Mouse (Mus musculus) limb, embryonic 15.5 days (tissue): Measurements from ENCODE around the gene Ubac2. TPM values are rescaled to one million over a fixed set of nuclear protein-coding genes. Genes with fewer than 3 reads are reported as not detected.

ENCODE experiments used
- ATAC-seq: fragments of 200-750 bp; cut with Nextera tagmentation; 2 replicates; pipeline ENCODE4 v1.8.0; 2017; ENCODE audit warnings: low read depth, moderate TSS enrichment; ENCODE audit not compliant: insufficient number of reproducible peaks, low FRiP score, low TSS enrichment
- H3K27ac ChIP-seq: fragments of 300-500 bp; sonication (generic); 2 replicates; pipeline ENCODE4 v1.5.1; 2015; ENCODE audit warnings: moderate library complexity, mild to moderate bottlenecking, inconsistent platforms
- H3K27me3 ChIP-seq: fragments of 300-500 bp; sonication (generic); 2 replicates; pipeline ENCODE4 v1.6.1; 2015; ENCODE audit warnings: inconsistent platforms
- H3K36me3 ChIP-seq: fragments of 300-500 bp; sonication (generic); 2 replicates; pipeline ENCODE4 v1.6.1; 2015; ENCODE audit warnings: inconsistent platforms
- H3K4me1 ChIP-seq: fragments of 300-500 bp; sonication (generic); 2 replicates; pipeline ENCODE4 v1.6.1; 2015; ENCODE audit warnings: inconsistent platforms
- H3K4me2 ChIP-seq: fragments of 300-500 bp; sonication (generic); 2 replicates; pipeline ENCODE4 v1.6.1; 2015; ENCODE audit warnings: mild to moderate bottlenecking, inconsistent platforms
- H3K4me3 ChIP-seq: fragments of 300-500 bp; sonication (generic); 2 replicates; pipeline ENCODE4 v1.5.1; 2015; ENCODE audit warnings: mild to moderate bottlenecking, inconsistent platforms
- H3K9ac ChIP-seq: fragments of 300-500 bp; sonication (generic); 2 replicates; pipeline ENCODE4 v1.6.1; 2015; ENCODE audit warnings: inconsistent platforms
- H3K9me3 ChIP-seq: fragments of 300-500 bp; sonication (generic); 2 replicates; pipeline ENCODE4 v1.6.1; 2016; ENCODE audit warnings: inconsistent platforms
- WGBS: fragments of 180-500 bp; shearing (Covaris S2); methylation state at CpG from one replicate; pipeline ENCODE4 v1.1.7; 2015; 5-methylcytosine and 5-hydroxymethylcytosine counted together
- polyA plus RNA-seq: library from polyadenylated mRNA; unstranded; fragments of >200 nt; fragmentation: Nextera tagmentation; extraction: Ambion mirVana; gene quantifications from 2 replicates; pipeline ENCODE4 v1.2.1, GENCODE M21; 2015

Ubac2 gene
- polyA plus RNA-seq, 1 experiment from 2014 or later, result 65.2 TPM

DNA sequence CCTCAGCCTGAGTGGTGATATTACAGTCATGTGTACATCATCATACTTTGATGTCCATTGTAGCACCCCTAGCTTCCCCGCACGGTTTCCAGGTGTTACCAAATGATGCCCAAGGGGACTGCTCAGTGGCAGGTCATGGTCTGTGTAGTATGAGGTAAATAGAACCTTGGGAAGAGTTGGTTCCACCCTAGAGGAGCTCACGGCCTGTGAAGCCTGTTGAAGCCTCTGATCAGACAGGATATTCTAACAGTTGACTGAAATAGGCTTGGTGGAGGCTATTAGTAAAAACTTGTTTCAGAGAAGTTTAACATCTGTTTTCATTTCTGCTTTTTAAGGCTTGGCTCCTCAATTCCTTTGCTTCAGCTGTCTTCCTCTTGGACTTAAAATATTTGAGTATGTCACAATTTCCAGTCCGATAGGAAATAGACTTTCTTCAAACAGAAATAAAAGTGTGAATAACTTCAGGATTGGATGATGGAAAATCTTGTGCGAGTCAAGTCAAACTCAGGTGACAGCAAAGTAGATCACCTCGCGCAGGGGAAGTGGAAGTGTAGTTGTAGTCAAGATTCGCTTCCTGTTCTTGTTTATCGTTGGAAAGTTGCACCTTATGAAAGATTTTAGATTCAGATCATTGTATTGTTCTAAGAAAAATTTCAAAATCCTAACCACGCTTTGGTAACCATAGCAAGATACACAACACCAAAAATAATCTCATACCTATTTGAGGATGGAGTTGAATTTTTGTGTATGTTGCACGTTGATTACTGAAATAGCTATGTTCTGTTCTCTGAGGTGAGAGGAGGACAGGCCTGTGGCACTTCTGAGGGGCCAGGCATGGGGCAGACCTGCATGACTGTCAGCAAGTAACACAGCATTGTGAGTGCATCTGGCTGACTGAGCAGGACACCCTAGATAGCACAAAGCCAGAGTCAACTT lies 60.1 kb downstream of the Ubac2 start:
- WGBS, result 74% methylated on average over 11 of the region's 11 CpGs
- Histone ChIP-seq H3K36me3 (peaks cover 16% of the 10 kb centered on the region), H3K4me2 (no peak overlapping the region), H3K4me1 (peaks cover 5% of the 10 kb centered on the region; the same call in 1 of the 2 replicates), H3K27ac (0 out of 2 replicates have a peak overlapping the region, but pooled peaks have one; percentile 43), H3K4me3 (no peak overlapping the region), H3K9ac (no peak overlapping the region), H3K27me3 (no peaks in the 10 kb centered on the region), H3K9me3 (peaks cover 4% of the 10 kb centered on the region)
- ATAC-seq, result no peak

DNA sequence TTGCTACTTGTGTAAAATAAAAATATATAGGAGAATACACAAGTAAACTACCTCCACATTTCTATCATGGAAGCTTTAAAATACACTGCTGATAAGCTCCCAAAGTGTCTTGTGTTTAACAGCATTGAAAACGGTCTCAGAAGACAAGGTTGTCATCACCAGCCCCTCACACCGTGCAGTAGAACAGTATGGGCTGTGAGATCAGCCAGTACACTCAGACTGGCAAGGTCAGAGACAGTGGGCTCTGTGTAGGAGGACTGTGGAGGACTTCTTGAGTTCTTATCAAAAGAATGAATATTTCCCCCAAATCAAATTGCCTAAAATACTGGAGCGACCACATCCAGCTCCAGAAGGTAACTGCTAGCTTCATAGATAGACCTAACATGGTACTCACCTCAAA lies 61.2 kb downstream of the Ubac2 start:
- H3K27ac ChIP-seq, result no peak overlapping the region
- no peak overlapping the region for H3K9ac ChIP-seq
- no peak overlapping the region for H3K4me3 ChIP-seq
- H3K36me3 ChIP-seq, result peaks cover 6% of the 10 kb centered on the region; the same call in 1 of the 2 replicates
- peaks cover 4% of the 10 kb centered on the region for H3K9me3 ChIP-seq
- whole genome bisulfite sequencing, result 93% methylated on average over 3 of the region's 3 CpGs
- no peak for ATAC-seq
- H3K4me1 ChIP-seq, result peaks cover 5% of the 10 kb centered on the region; the same call in 1 of the 2 replicates
- no peak overlapping the region for H3K4me2 ChIP-seq
- no peaks in the 10 kb centered on the region for H3K27me3 ChIP-seq

DNA sequence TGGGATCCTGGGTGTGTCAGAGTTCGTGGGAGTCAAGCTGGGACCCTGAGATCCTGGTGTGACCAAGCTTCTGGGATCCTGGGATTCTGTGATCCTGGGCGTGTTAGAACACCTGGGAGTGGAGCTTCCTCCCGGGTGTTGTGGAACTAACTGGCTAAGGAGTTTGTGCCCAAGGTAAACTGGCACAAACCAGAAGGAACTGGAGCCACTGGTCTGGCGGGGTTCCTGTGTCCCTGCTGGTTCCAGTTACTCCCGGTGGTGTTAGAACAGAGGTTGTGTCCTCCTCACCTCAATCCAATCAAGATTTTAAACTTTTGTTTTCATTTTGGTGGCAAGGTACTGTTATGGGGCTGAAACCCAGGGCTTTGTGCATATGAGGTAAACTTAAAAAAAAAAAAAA lies 67.7 kb downstream of the Ubac2 start:
- no peaks in the 10 kb centered on the region for H3K36me3 ChIP-seq
- peaks cover 8% of the 10 kb centered on the region; the same call in 1 of the 2 replicates for H3K4me1 ChIP-seq
- H3K27ac ChIP-seq, result no peak overlapping the region
- no peak overlapping the region for H3K4me2 ChIP-seq
- no peak for ATAC-seq
- H3K4me3 ChIP-seq, result no peak overlapping the region
- H3K9ac ChIP-seq, result no peak overlapping the region
- 67% methylated on average over 5 of the region's 5 CpGs for WGBS
- H3K9me3 ChIP-seq, result no peaks in the 10 kb centered on the region
- H3K27me3 ChIP-seq, result no peaks in the 10 kb centered on the region

DNA sequence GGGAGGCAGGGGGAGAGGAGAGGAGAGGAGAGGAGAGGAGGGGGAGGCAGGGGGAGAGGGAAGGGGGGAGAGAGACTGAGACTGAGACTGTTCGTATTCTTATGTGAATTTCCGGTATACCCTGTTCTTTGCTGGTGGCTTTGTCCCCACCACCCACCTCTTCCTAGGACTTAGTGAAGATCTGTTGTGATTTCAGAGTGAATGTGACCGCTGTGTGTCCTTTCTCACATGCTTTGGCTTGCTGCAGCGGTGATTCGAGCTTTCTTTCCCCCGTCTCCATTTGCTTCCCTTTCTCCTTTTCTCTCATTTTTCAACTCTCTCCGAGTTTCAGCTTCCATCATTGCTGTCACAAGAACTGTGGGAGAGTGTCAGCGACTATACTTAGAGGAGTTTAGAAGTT lies 68.3 kb downstream of the Ubac2 start:
- Histone ChIP-seq H3K4me2 (no peak overlapping the region), H3K27ac (no peak overlapping the region), H3K9ac (no peak overlapping the region), H3K36me3 (no peaks in the 10 kb centered on the region), H3K4me3 (no peak overlapping the region), H3K9me3 (no peaks in the 10 kb centered on the region), H3K4me1 (peaks cover 8% of the 10 kb centered on the region; the same call in 1 of the 2 replicates), H3K27me3 (no peaks in the 10 kb centered on the region)
- no peak for ATAC-seq
- 54% methylated on average over 8 of the region's 8 CpGs for WGBS

DNA sequence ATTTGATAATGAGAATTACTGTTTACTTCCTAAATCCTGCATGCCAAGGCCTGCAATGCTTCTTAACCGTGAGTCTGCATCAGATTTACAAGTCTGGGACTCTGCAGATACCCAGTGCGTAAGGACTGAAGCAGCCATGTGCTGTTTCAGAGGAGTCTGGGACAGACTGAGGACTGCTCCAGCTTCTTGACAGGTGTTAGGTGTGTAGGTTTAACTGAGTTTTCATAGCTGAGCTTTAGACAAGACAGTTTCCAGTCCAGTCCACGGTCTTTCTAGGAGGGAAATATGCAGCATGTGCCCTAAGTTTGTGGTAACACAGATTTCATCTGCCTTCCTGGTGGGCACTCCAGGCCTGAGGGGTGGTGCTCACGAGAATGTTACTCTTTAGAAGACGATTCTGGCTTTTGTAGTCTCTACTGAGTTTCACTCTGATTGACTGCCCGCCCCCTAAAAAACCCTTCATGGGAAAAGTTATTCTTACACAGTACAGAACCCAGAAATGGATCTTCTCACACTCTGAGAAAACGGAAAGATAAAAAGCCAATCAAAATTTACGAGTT lies 68.9 kb downstream of the Ubac2 start:
- Histone ChIP-seq H3K27ac (no peak overlapping the region), H3K27me3 (no peaks in the 10 kb centered on the region), H3K4me2 (no peak overlapping the region), H3K9ac (no peak overlapping the region), H3K9me3 (no peaks in the 10 kb centered on the region), H3K4me1 (peaks cover 8% of the 10 kb centered on the region; the same call in 1 of the 2 replicates), H3K36me3 (no peaks in the 10 kb centered on the region), H3K4me3 (no peak overlapping the region)
- ATAC-seq, result no peak
- WGBS, result 44% methylated on average over 8 of the region's 8 CpGs

DNA sequence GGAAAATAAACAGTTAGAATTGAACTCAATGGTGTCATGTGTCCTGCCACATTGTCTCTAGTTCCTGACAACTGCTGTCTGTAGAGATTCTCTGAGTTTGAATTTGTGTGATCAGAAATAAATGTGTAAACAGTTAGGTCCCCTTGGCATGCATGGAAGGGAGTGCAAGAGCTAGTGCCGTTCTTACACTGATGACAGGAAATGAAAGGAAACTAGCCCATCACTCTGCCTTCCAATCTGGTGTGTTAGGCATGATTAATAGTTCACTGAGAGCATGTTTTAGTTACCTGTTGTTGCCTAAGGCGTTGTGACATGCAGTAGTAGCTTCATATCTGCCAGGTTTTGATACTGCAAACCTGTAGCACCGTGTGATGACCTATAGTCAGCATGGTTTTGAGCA lies 69.5 kb downstream of the Ubac2 start:
- WGBS, result 75% methylated on average over 3 of the region's 3 CpGs
- Histone ChIP-seq H3K4me2 (no peak overlapping the region), H3K9me3 (no peaks in the 10 kb centered on the region), H3K27me3 (no peaks in the 10 kb centered on the region), H3K4me3 (no peak overlapping the region), H3K27ac (no peak overlapping the region), H3K36me3 (no peaks in the 10 kb centered on the region), H3K9ac (no peak overlapping the region), H3K4me1 (peaks cover 8% of the 10 kb centered on the region; the same call in 1 of the 2 replicates)
- ATAC-seq, result no peak

DNA sequence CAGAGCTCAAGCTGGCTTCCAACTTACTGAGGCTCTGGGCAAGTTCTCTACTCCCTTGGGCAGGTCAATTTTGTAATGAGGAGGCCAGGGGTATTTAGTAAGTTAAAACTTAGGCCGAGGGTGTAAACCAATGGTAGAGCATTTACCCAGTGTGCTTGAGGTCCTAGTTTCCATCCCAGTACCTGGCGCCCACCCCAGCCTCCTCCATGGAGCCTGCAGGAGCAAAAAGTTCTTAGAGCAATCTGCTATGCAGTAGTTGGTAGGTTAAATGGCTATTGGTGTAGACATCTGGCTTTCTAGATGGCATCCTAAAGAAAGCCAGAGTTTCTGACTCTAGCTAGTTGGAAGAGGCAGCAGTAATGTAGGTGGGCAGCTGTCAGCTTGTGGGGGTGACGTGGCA lies 71.0 kb downstream of the Ubac2 start:
- peaks cover 8% of the 10 kb centered on the region; the same call in 1 of the 2 replicates for H3K4me1 ChIP-seq
- 96% methylated on average over 3 of the region's 3 CpGs for WGBS

DNA sequence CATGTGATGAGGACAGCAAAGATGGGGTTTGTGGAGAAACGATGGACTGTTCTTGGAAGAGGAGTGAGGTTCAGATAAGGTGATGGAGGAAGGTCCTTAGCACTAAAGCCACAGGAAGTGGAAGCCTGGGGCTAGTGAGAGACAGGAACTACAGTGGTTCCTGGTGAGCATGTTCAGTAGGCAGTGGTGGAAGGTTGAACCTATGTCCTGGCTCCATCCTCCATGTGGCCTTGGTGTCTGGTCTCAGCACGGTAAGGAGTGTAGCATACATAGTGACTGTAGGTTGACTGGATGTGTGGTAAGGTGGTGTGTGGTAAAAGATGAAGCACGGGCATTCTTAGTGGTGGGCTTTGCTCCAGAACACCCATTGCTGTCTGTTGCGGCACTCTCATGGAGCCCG lies 71.5 kb downstream of the Ubac2 start:
- Histone ChIP-seq H3K36me3 (0 out of 2 replicates have a peak, but pooled peaks cover 8% of the 10 kb centered on the region), H3K9ac (no peak overlapping the region), H3K27me3 (no peaks in the 10 kb centered on the region), H3K27ac (no peak overlapping the region), H3K9me3 (no peaks in the 10 kb centered on the region), H3K4me1 (peaks cover 10% of the 10 kb centered on the region; the same call in 1 of the 2 replicates), H3K4me3 (no peak overlapping the region), H3K4me2 (no peak overlapping the region)
- WGBS, result 94% methylated on average over 5 of the region's 5 CpGs
- ATAC-seq, result no peak

More for the DNA sequence above, 71.0 kb downstream of the Ubac2 start:
- Histone ChIP-seq H3K27ac (no peak overlapping the region), H3K9ac (no peak overlapping the region), H3K4me2 (no peak overlapping the region), H3K4me3 (no peak overlapping the region), H3K27me3 (no peaks in the 10 kb centered on the region), H3K36me3 (0 out of 2 replicates have a peak, but pooled peaks cover 5% of the 10 kb centered on the region), H3K9me3 (no peaks in the 10 kb centered on the region)
- ATAC-seq, result no peak

DNA sequence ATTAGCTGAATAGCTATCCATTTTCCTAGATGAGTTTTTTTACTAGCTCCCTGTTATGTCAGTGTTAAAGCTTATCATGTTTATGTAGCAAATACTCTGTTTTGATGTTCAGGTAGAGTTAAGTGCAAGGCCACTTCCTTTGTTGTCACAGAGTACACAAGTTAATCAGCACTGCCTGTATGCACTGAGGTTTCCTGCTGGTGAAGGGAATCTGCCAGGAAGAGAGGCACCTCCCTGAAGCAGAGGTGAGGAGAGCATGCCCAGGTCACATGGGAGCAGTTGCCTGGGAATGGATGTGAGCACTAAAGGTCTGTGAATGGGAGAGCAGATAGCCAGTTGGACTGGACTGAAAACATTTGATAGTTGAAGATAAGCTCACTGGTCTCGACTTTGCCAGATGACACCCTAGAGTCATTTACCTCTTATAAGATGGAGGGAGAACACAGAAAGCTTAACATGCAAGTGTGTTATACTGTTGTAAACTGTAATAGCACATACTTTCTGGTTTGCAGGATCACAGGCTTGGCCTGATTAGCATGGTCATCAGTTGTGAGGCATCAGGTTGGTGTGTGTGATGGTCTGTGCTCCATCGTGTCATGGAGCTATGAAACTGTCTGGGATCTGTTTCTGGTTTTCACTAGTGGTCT lies 73.1 kb downstream of the Ubac2 start:
- Histone ChIP-seq H3K27ac (no peak overlapping the region), H3K4me2 (no peak overlapping the region), H3K4me3 (no peak overlapping the region), H3K9me3 (no peaks in the 10 kb centered on the region), H3K27me3 (no peaks in the 10 kb centered on the region), H3K9ac (no peak overlapping the region), H3K36me3 (0 out of 2 replicates have a peak, but pooled peaks cover 8% of the 10 kb centered on the region), H3K4me1 (peaks cover 11% of the 10 kb centered on the region; the same call in 1 of the 2 replicates)
- ATAC-seq, result no peak
- WGBS, result 55% methylated on average over 2 of the region's 2 CpGs

DNA sequence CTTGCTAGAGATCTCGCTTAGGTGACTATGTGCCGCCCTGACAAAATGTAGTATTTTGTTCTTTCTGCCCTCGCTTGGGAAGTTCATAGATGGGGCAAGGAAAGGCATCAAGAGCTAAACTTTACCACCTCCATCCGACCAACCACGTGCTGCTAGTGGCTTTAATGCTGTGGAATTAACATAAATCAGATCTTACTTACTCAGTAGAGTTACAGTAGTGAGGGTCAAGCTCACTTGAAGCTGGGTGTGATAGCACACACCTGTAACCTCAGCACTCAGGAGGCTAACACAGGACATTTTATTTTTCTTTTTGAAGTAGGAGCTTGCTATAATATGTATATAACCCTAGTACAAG lies 73.6 kb downstream of the Ubac2 start:
- H3K4me2 ChIP-seq, result no peak overlapping the region
- no peak for ATAC-seq
- 86% methylated on average over 5 of the region's 5 CpGs for WGBS

DNA sequence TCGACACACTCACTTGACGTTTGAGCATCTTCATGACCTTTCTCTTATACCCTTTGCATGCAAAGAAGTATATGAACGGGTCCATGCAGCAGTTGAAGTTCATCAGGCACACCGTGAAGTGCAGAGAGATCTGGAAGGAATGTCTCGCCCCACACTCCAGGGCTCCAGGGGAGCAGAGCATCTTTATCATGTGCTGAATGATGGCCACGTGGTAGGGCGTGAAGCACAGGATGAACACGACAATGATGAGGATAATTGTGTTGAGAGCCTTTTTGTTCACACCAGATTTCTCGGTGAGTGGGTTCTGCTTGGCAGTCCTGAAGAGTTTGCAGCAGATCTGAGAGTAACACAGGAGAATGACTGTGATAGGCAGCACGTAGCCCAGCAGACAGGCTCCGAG lies 75.7 kb downstream of the Ubac2 start:
- Histone ChIP-seq H3K4me1 (peaks cover 7% of the 10 kb centered on the region; the same call in 1 of the 2 replicates), H3K4me3 (no peak overlapping the region), H3K36me3 (0 out of 2 replicates have a peak, but pooled peaks cover 8% of the 10 kb centered on the region), H3K4me2 (no peak overlapping the region), H3K27me3 (no peaks in the 10 kb centered on the region), H3K27ac (no peak overlapping the region), H3K9me3 (no peaks in the 10 kb centered on the region), H3K9ac (no peak overlapping the region)
- WGBS, result 95% methylated on average over 11 of the region's 11 CpGs
- ATAC-seq, result no peak

More for the DNA sequence above, 73.6 kb downstream of the Ubac2 start:
- H3K27me3 ChIP-seq, result no peaks in the 10 kb centered on the region
- H3K36me3 ChIP-seq, result 0 out of 2 replicates have a peak, but pooled peaks cover 8% of the 10 kb centered on the region
- no peak overlapping the region for H3K9ac ChIP-seq
- H3K4me1 ChIP-seq, result peaks cover 8% of the 10 kb centered on the region; the same call in 1 of the 2 replicates
- no peak overlapping the region for H3K27ac ChIP-seq
- no peaks in the 10 kb centered on the region for H3K9me3 ChIP-seq
- H3K4me3 ChIP-seq, result no peak overlapping the region
